Mouse (Mus musculus): ENCODE measurements at regions not wholly inside any gene's neighbourhood (a gene's known extent, or its start where the extent isn't known, plus 50 kb on each side); places are given as distances from the start of the nearest gene placed in this dataset.

DNA sequence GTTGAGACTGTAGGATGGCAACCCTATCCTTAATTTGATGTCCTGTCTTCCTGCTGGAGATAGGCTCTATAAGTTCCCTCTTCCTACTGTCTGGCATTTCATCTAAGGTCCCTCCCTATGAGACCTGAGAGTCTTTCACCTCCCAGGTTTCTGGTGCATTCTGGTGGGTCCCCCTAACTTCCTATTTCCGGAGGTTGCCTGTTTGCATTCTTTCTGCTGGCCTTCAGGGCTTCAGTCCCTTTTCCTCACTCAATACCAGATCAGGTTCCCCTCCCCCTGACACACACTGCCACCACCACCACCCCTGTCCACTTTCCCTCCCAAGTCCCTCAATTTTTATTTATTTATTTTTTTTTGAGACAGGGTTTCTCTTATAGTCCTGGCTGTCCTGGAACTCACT, 59.5 kb upstream of the Etv6 start:
- Histone ChIP-seq H3K4me1 (ENCODE audit: control insufficient read depth in 1 of 2, insufficient read depth in 2 of 2, low read length in 2 of 2) (peaks cover 4 to 6% of the 10 kb centered on the region in 2 experiments; a peak in 3 of 4 replicates), H3K9me3 (replicated peaks; ENCODE audit: insufficient read depth, low read length) (no peaks in the 10 kb centered on the region), H3K4me3 (ENCODE audit: control insufficient read depth in 1 of 2, insufficient read depth in 1 of 2, low read depth in 2 of 2, low read length in 2 of 2) (no peak overlapping the region), H3K36me3 (ENCODE audit: control insufficient read depth in 1 of 2, insufficient read depth in 2 of 2, low read length in 2 of 2) (peaks cover 0 to 7% of the 10 kb centered on the region in 2 experiments; a peak in 2 of 4 replicates), H3K79me2 (ENCODE audit: control insufficient read depth, insufficient read depth, low read length, poor library complexity) (no peaks in the 10 kb centered on the region), H3K27ac (ENCODE audit: control insufficient read depth, low read depth, low read length) (no peak overlapping the region), H3K9ac (ENCODE audit: control insufficient read depth, low read depth, low read length, poor library complexity, severe bottlenecking) (no peak overlapping the region), H3K27me3 (ENCODE audit: control insufficient read depth in 1 of 2, insufficient read depth in 2 of 2, low read length in 2 of 2) (no peaks in the 10 kb centered on the region; a peak in 2 of 4 replicates)
- no peak for DNase-seq (ENCODE audit: low read depth, low spot score)
- no peak for TF ChIP-seq ZMIZ1 (IDR thresholded peaks at IDR 0.05; ENCODE audit: low read depth, low read length)
- no peak for TF ChIP-seq GATA1 (IDR thresholded peaks at IDR 0.05; ENCODE audit: low read depth, low read length)
- no peak for TF ChIP-seq MAZ (IDR thresholded peaks at IDR 0.05; ENCODE audit: low read depth, low read length)
- TF ChIP-seq USF2 (IDR thresholded peaks at IDR 0.05; ENCODE audit: borderline replicate concordance in 1 of 2, insufficient read depth in 1 of 2, low read depth in 1 of 2, low read length in 2 of 2) = no peak
- TF ChIP-seq ZNF384 (IDR thresholded peaks at IDR 0.05; ENCODE audit: low read depth, low read length) = no peak
- no peak for TF ChIP-seq MAX (IDR thresholded peaks at IDR 0.05; ENCODE audit: low read length)
- TF ChIP-seq MYB (IDR thresholded peaks at IDR 0.05; ENCODE audit: low read depth, low read length) = no peak
- TF ChIP-seq E2F4 (IDR thresholded peaks at IDR 0.05; ENCODE audit: borderline replicate concordance, low read depth, low read length) = no peak
- no peak for TF ChIP-seq SMC3 (IDR thresholded peaks at IDR 0.05; ENCODE audit: low read depth, low read length)
- TF ChIP-seq RCOR1 (IDR thresholded peaks at IDR 0.05; ENCODE audit: low read depth, low read length) = no peak
- TF ChIP-seq TAL1 (IDR thresholded peaks at IDR 0.05; ENCODE audit: low read length) = no peak

DNA sequence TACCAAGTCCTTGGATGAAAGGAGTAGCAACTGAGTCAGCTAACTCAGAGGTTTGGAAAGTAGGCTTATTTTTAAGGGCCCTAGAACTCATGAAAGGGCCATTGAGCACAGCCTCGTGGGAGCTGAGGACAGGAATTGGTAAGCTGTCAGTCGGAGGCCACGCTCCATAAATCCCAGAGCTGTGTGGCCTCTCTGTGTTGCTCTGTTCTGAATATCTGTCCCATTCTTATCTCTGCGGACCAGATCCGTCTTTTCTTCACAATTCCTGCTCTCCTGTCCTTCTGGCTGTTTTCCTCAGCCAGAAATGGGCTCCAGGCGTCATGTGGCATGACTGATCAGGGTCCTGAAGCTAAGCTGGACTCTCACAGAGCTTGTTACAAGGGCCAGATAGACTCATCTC, 58.6 kb upstream of the Etv6 start:
- Histone ChIP-seq H3K9ac (ENCODE audit: control insufficient read depth, low read depth, low read length, poor library complexity, severe bottlenecking) (no peak overlapping the region), H3K27me3 (ENCODE audit: control insufficient read depth in 1 of 2, insufficient read depth in 2 of 2, low read length in 2 of 2) (no peaks in the 10 kb centered on the region; a peak in 2 of 4 replicates), H3K36me3 (ENCODE audit: control insufficient read depth in 1 of 2, insufficient read depth in 2 of 2, low read length in 2 of 2) (peaks cover 0 to 7% of the 10 kb centered on the region in 2 experiments; a peak in 2 of 4 replicates), H3K4me1 (ENCODE audit: control insufficient read depth in 1 of 2, insufficient read depth in 2 of 2, low read length in 2 of 2) (peaks cover 4 to 6% of the 10 kb centered on the region in 2 experiments; a peak in 3 of 4 replicates), H3K27ac (ENCODE audit: control insufficient read depth, low read depth, low read length) (no peak overlapping the region), H3K4me3 (ENCODE audit: control insufficient read depth in 1 of 2, insufficient read depth in 1 of 2, low read depth in 2 of 2, low read length in 2 of 2) (no peak overlapping the region), H3K9me3 (replicated peaks; ENCODE audit: insufficient read depth, low read length) (no peaks in the 10 kb centered on the region), H3K79me2 (ENCODE audit: control insufficient read depth, insufficient read depth, low read length, poor library complexity) (no peaks in the 10 kb centered on the region)
- DNase-seq (ENCODE audit: low read depth, low spot score) = no peak
- TF ChIP-seq MAFK (IDR thresholded peaks at IDR 0.05; ENCODE audit: borderline replicate concordance, low read depth, low read length) (no peak), USF1 (IDR thresholded peaks at IDR 0.05; ENCODE audit: low read depth, low read length) (no peak), MAZ (IDR thresholded peaks at IDR 0.05; ENCODE audit: low read depth, low read length) (no peak), ZKSCAN1 (IDR thresholded peaks at IDR 0.05; ENCODE audit: low read depth, low read length) (no peak), EP300 (IDR thresholded peaks at IDR 0.05; ENCODE audit: low read depth in 1 of 2, low read length in 2 of 2) (no peak), ZNF384 (IDR thresholded peaks at IDR 0.05; ENCODE audit: low read depth, low read length) (no peak), ZMIZ1 (IDR thresholded peaks at IDR 0.05; ENCODE audit: low read depth, low read length) (no peak), HCFC1 (IDR thresholded peaks at IDR 0.05; ENCODE audit: low read depth, low read length) (no peak), TBP (IDR thresholded peaks at IDR 0.05; ENCODE audit: low read depth, low read length) (no peak), E2F4 (IDR thresholded peaks at IDR 0.05; ENCODE audit: borderline replicate concordance, low read depth, low read length) (no peak)

All from MEL (cell line).